Comparison of ENCODE assay signal across 22 mouse cellular contexts in the genomic region with DNA sequence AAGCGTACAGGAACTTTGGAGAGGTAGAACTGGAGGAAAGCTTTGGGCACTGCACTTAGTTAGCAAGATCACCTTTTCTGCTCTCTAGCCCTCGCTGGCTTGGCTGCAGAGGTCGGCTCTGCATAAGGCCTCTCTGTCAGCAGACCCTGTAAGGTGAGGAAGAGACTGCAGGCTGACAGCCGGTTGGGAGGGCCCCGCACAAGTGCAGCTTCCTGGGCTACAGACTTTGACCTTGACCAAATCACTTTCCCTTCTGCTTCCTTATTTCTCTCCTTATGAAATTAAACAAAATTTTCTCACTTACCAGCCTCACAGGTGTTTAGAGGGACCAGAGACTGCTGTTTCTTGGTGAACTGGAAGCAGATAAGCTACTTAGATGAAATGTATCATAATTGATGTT. TPM values are rescaled to one million over a fixed set of nuclear protein-coding genes. Genes with fewer than 3 reads are reported as not detected.
A peak's percentile ranks its signal among the peaks of the same experiment; 100 is the strongest.
DNase-seq lines count a peak whose midpoint lies in the region; ATAC-seq and TF ChIP-seq lines count a peak whose summit lies in the region.
"Had no signal": no experiment of that assay in that cellular context is flagged by ENCODE, and none has a peak within 500 bp of the region (broad histone marks: within the 10 kb centered on the region; RNA-seq: fewer than 3 reads in every experiment).

No protein-coding gene starts in this region.

- DNase-seq in thymus, postnatal 25 days: peak; percentile 29
- no peak for DNase-seq in thymus, adult 18-20 months
- DNase-seq in left cerebral cortex, postnatal 10 days (ENCODE audit: extremely low spot score in 1 of 2, low spot score in 2 of 2): no peak
- DNase-seq in spleen, adult 12 weeks (ENCODE audit: low spot score): no peak
- DNase-seq: adrenal gland, adult 8-10 months; adrenal gland, postnatal 36 days; B cell, adult 2 months; cerebellum, adult 2 months; cerebellum, postnatal 10 days; forebrain, postnatal 0 days; gastrocnemius, postnatal 25 days; heart, adult 11 months; heart, postnatal 36 days had no signal

- H3K27ac ChIP-seq in intestine, embryonic 16.5 days (ENCODE audit: low read length): no peak overlapping the region
- peak overlapping the region; percentile 35; the same call in 1 of the 2 replicates for H3K27ac ChIP-seq in small intestine, adult 2 months (ENCODE audit: insufficient read depth, low read depth, low read length)
- H3K27ac ChIP-seq: embryonic facial prominence, embryonic 10.5 days; forebrain, embryonic 13.5 days; heart, embryonic 13.5 days had no signal

- no peak overlapping the region for H3K4me3 ChIP-seq in intestine, embryonic 16.5 days (ENCODE audit: low read length)
- H3K4me3 ChIP-seq in small intestine, adult 2 months (ENCODE audit: low read depth, low read length): no peak overlapping the region
- H3K4me3 ChIP-seq: embryonic facial prominence, embryonic 10.5 days; forebrain, embryonic 13.5 days; heart, embryonic 13.5 days had no signal

- H3K9me3 ChIP-seq in intestine, embryonic 16.5 days (ENCODE audit: control insufficient read depth, low read length): no peaks in the 10 kb centered on the region
- H3K9me3 ChIP-seq: embryonic facial prominence, embryonic 10.5 days; forebrain, embryonic 13.5 days; G1E; heart, embryonic 13.5 days had no signal

- ATAC-seq in intestine, embryonic 16.5 days: peak; percentile 55; the same call in 1 of the 2 replicates
- ATAC-seq: CD4-positive, CD25-positive, alpha-beta regulatory T cell, adult 4 months; forebrain, embryonic 13.5 days; forebrain, postnatal 0 days had no signal

- intact Hi-C loops in left cerebral cortex, postnatal 10 days (cut with DNase I): no loop called here

- no peaks in the 10 kb centered on the region for H3K4me1 ChIP-seq in intestine, embryonic 16.5 days (ENCODE audit: control insufficient read depth, insufficient read depth, low read length)
- peaks cover 5% of the 10 kb centered on the region for H3K4me1 ChIP-seq in small intestine, adult 2 months (ENCODE audit: control insufficient read depth, insufficient read depth, insufficient read length, low read length)

- 56% methylated on average over 5 of the region's 5 CpGs for WGBS in intestine, embryonic 16.5 days
- 30% methylated on average over 5 of the region's 5 CpGs for WGBS in small intestine, adult 2 months

- no peak for TF ChIP-seq POLR2A in small intestine, adult 2 months (IDR thresholded peaks at IDR 0.05; ENCODE audit: low read depth, low read length)

- no peak overlapping the region for H3K9ac ChIP-seq in intestine, embryonic 16.5 days (ENCODE audit: low read depth, low read length)
- H3K9ac ChIP-seq: forebrain, embryonic 13.5 days; forebrain, postnatal 0 days; heart, embryonic 13.5 days had no signal

- H3K4me2 ChIP-seq in intestine, embryonic 16.5 days (ENCODE audit: low read depth, low read length): no peak overlapping the region
- H3K4me2 ChIP-seq: forebrain, embryonic 13.5 days; heart, embryonic 13.5 days had no signal

- no peaks in the 10 kb centered on the region for H3K27me3 ChIP-seq in intestine, embryonic 16.5 days (replicated peaks; ENCODE audit: control insufficient read depth, insufficient read depth, low read length)
- no peaks in the 10 kb centered on the region for H3K27me3 ChIP-seq in small intestine, adult 2 months (ENCODE audit: control insufficient read depth, insufficient read depth, low read length)
- H3K27me3 ChIP-seq: forebrain, embryonic 13.5 days had no signal

- H3K36me3 ChIP-seq in intestine, embryonic 16.5 days (ENCODE audit: control insufficient read depth, insufficient read depth, low read length): no peaks in the 10 kb centered on the region
- no peaks in the 10 kb centered on the region for H3K36me3 ChIP-seq in small intestine, adult 2 months (ENCODE audit: control insufficient read depth, insufficient read depth, low read length)
- H3K36me3 ChIP-seq: embryonic facial prominence, embryonic 10.5 days; G1E; heart, embryonic 13.5 days had no signal

- TF ChIP-seq CTCF in small intestine, adult 2 months (IDR thresholded peaks at IDR 0.05; ENCODE audit: extremely low read depth, insufficient read length, insufficient replicate concordance, low read depth, low read length): no peak

RNA-seq across cellular contexts. Expression of a gene that starts 3.3 kb away (rescaled TPM):
- polyA plus RNA-seq in intestine, embryonic 16.5 days (2015; fragmentation: Nextera tagmentation; extraction: Ambion mirVana): 7.7 and 9.5 TPM in 2 replicates
- 6.8 and 11.4 TPM in 2 replicates for polyA plus RNA-seq in small intestine, adult 2 months (2012; rRNA removed)
- under 1 TPM; 0.55 to 0.66 TPM for total RNA-seq in left cerebral cortex, postnatal 10 days (2021)
- total RNA-seq: forebrain, postnatal 0 days had no signal
- polyA plus RNA-seq: G1E had no signal

RNA-seq across cellular contexts. Expression of a gene that starts 12.6 kb away (rescaled TPM):
- polyA plus RNA-seq in intestine, embryonic 16.5 days (2015; fragmentation: Nextera tagmentation; extraction: Ambion mirVana): 82.6 and 89.7 TPM in 2 replicates
- polyA plus RNA-seq in small intestine, adult 2 months (2012; rRNA removed): 36.9 and 39.4 TPM in 2 replicates
- total RNA-seq in left cerebral cortex, postnatal 10 days (2021): 10 to 100 TPM; 42.7 to 44.8 TPM

RNA-seq across cellular contexts. Expression of a gene that starts 16.2 kb away (rescaled TPM):
- polyA plus RNA-seq in intestine, embryonic 16.5 days (2015; fragmentation: Nextera tagmentation; extraction: Ambion mirVana): 34.6 and 38.0 TPM in 2 replicates
- polyA plus RNA-seq in small intestine, adult 2 months (2012; rRNA removed): 189 and 786 TPM in 2 replicates
- 1 to 10 TPM; 2.5 to 3.2 TPM for total RNA-seq in left cerebral cortex, postnatal 10 days (2021)
- total RNA-seq: G1E had no signal
- polyA plus RNA-seq: CD4-positive, CD25-positive, alpha-beta regulatory T cell, adult 4 months had no signal

RNA-seq across cellular contexts. Expression of a gene that starts 19.4 kb away (rescaled TPM):
- 24.4 and 35.0 TPM in 2 replicates for polyA plus RNA-seq in intestine, embryonic 16.5 days (2015; fragmentation: Nextera tagmentation; extraction: Ambion mirVana)
- 156 and 346 TPM in 2 replicates for polyA plus RNA-seq in small intestine, adult 2 months (2012; rRNA removed)
- not detected for total RNA-seq in left cerebral cortex, postnatal 10 days (2021)
- total RNA-seq: forebrain, postnatal 0 days had no signal
- polyA plus RNA-seq: CD4-positive, CD25-positive, alpha-beta regulatory T cell, adult 4 months; embryonic facial prominence, embryonic 10.5 days; forebrain, embryonic 13.5 days; forebrain, postnatal 0 days; G1E; heart, embryonic 13.5 days; heart, postnatal 0 days; hindbrain, embryonic 11.5 days had no signal

RNA-seq across cellular contexts. Expression of a gene that starts 28.1 kb away (rescaled TPM):
- polyA plus RNA-seq in intestine, embryonic 16.5 days (2015; fragmentation: Nextera tagmentation; extraction: Ambion mirVana): 20.6 and 22.9 TPM in 2 replicates
- polyA plus RNA-seq in small intestine, adult 2 months (2012; rRNA removed): 5.7 and 6.6 TPM in 2 replicates
- 10 to 100 TPM; 87.4 to 88.4 TPM for total RNA-seq in left cerebral cortex, postnatal 10 days (2021)
